Mouse (Mus musculus): ENCODE measurements at regions not wholly inside any gene's neighbourhood (a gene's known extent, or its start where the extent isn't known, plus 50 kb on each side); places are given as distances from the start of the nearest gene placed in this dataset.
A peak's percentile ranks its signal among the peaks of the same experiment; 100 is the strongest.

GRCm38 (mm10) chr12:67471666-67472065 lies 249.3 kb upstream of the Mdga2 start:
- WGBS: 53% methylated on average over 2 of the region's 2 CpGs
- ATAC-seq (replicated peaks; ENCODE audit: insufficient number of reproducible peaks, low FRiP score, low TSS enrichment, low read depth) (no peak), DNase-seq (ENCODE audit: low spot score) (no peak)

GRCm38 (mm10) chr12:67471001-67471400 lies 248.7 kb upstream of the Mdga2 start:
- Histone ChIP-seq H3K27me3 (ENCODE audit: control insufficient read depth, insufficient read depth, low read length) (no peaks in the 10 kb centered on the region), H3K4me1 (ENCODE audit: control insufficient read depth, insufficient read depth, low read length) (no peaks in the 10 kb centered on the region), H3K4me2 (ENCODE audit: low read depth, low read length) (no peak overlapping the region), H3K36me3 (replicated peaks; ENCODE audit: control insufficient read depth, insufficient read depth, low read depth, low read length) (no peaks in the 10 kb centered on the region), H3K27ac (replicated peaks; ENCODE audit: low read depth, low read length) (no peak overlapping the region), H3K9me3 (replicated peaks; ENCODE audit: control insufficient read depth, low read length) (no peaks in the 10 kb centered on the region), H3K4me3 (ENCODE audit: low read depth, low read length) (no peak overlapping the region), H3K9ac (replicated peaks; ENCODE audit: low read length) (no peak overlapping the region)
- DNase-seq (ENCODE audit: low spot score) (no peak), ATAC-seq (replicated peaks; ENCODE audit: insufficient number of reproducible peaks, low FRiP score, low TSS enrichment, low read depth) (no peak)
- 95% methylated on average over 3 of the region's 3 CpGs for WGBS

More at GRCm38 (mm10) chr12:67471666-67472065, 249.3 kb upstream of the Mdga2 start:
- Histone ChIP-seq H3K4me1 (ENCODE audit: control insufficient read depth, insufficient read depth, low read length) (no peaks in the 10 kb centered on the region), H3K9me3 (replicated peaks; ENCODE audit: control insufficient read depth, low read length) (no peaks in the 10 kb centered on the region), H3K36me3 (replicated peaks; ENCODE audit: control insufficient read depth, insufficient read depth, low read depth, low read length) (no peaks in the 10 kb centered on the region), H3K4me3 (ENCODE audit: low read depth, low read length) (no peak overlapping the region), H3K9ac (replicated peaks; ENCODE audit: low read length) (no peak overlapping the region), H3K27me3 (ENCODE audit: control insufficient read depth, insufficient read depth, low read length) (no peaks in the 10 kb centered on the region), H3K27ac (replicated peaks; ENCODE audit: low read depth, low read length) (no peak overlapping the region), H3K4me2 (ENCODE audit: low read depth, low read length) (no peak overlapping the region)

DNA sequence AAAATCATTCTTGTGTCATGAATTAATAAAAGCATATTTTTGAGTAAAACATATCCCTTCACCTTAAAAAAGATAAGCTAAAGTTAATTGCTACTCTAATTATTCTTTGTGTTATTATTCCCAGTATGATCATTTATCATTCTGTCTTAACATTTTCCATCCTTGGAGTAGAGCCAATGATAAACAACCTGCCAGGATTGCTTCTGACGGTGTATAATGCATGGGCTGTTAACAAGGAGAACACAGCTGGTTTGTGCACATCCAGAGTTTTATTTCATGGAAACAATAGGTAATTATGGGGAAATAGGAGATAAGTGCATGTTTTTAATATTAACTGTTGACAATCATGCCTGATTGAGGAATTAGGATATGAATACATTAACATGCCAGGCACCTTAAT lies 226.8 kb upstream of the Mdga2 start:
- Histone ChIP-seq H3K4me2 (ENCODE audit: low read depth, low read length) (no peak overlapping the region), H3K36me3 (replicated peaks; ENCODE audit: control insufficient read depth, insufficient read depth, low read depth, low read length) (no peaks in the 10 kb centered on the region), H3K9me3 (replicated peaks; ENCODE audit: control insufficient read depth, low read length) (no peaks in the 10 kb centered on the region), H3K27me3 (ENCODE audit: control insufficient read depth, insufficient read depth, low read length) (no peaks in the 10 kb centered on the region), H3K9ac (replicated peaks; ENCODE audit: low read length) (no peak overlapping the region), H3K4me3 (ENCODE audit: low read depth, low read length) (no peak overlapping the region), H3K27ac (replicated peaks; ENCODE audit: low read depth, low read length) (no peak overlapping the region), H3K4me1 (ENCODE audit: control insufficient read depth, insufficient read depth, low read length) (no peaks in the 10 kb centered on the region)
- DNase-seq (ENCODE audit: low spot score) (no peak), ATAC-seq (replicated peaks; ENCODE audit: insufficient number of reproducible peaks, low FRiP score, low TSS enrichment, low read depth) (no peak)
- 77% methylated on average over 1 of the region's 1 CpGs for WGBS

DNA sequence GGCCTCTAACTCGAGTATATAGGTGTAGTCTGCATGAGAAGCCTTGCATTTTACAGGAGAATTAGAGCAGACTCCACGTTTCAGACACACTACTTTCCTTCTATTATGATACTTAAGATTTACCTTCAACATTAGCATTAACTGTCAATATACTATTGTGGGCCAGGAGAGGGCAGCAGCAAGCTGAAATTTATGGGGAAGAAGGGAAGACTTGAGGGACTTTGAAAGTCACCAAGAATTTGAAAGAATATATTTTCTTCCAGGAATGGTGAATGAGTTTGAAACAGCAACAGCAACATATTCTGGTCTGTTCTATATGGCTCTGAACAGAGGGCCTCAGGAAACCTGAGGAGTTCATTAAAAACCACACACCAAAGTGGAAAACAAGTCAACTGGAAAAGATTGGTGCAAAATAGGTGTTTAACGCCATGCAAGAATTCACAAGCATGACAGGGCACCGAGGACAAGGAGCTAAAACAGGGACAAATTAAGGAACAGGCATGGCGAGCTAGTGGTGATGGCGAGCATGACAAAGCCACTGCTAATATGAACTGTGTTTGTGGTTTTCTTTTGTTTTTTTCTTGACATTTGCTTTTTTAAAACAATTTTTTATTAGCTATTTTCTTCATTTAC lies 208.1 kb upstream of the Mdga2 start:
- Histone ChIP-seq H3K4me1 (ENCODE audit: control insufficient read depth, insufficient read depth, low read length) (no peaks in the 10 kb centered on the region), H3K9me3 (replicated peaks; ENCODE audit: control insufficient read depth, low read length) (no peaks in the 10 kb centered on the region), H3K36me3 (replicated peaks; ENCODE audit: control insufficient read depth, insufficient read depth, low read depth, low read length) (no peaks in the 10 kb centered on the region), H3K9ac (replicated peaks; ENCODE audit: low read length) (no peak overlapping the region), H3K4me2 (ENCODE audit: low read depth, low read length) (no peak overlapping the region), H3K27ac (replicated peaks; ENCODE audit: low read depth, low read length) (no peak overlapping the region), H3K4me3 (ENCODE audit: low read depth, low read length) (no peak overlapping the region), H3K27me3 (ENCODE audit: control insufficient read depth, insufficient read depth, low read length) (no peaks in the 10 kb centered on the region)
- peak; percentile 64 for DNase-seq (ENCODE audit: low spot score)
- 49% methylated on average over 6 of the region's 6 CpGs for WGBS
- no peak for ATAC-seq (replicated peaks; ENCODE audit: insufficient number of reproducible peaks, low FRiP score, low TSS enrichment, low read depth)

DNA sequence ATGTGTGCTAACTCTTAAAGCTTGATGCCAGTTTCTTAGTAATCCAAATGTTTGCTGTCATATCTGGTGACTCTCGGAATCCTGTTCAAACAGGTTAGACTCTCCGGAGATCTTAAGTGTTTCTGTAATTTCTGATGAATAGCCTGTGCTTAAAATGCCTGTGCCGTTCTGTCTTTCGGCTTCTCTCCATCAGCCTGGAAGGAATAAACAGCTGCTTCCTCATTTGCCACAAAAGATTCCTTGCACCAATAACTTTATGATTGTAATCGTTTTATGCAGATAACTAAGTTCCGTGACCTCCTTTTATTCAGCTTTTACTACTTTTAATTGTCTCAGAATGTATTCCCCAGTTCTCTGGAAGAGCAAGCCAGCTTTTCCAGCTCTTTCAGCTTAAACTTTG lies 204.5 kb upstream of the Mdga2 start:
- no peaks in the 10 kb centered on the region for H3K4me1 ChIP-seq (ENCODE audit: control insufficient read depth, insufficient read depth, low read length)
- no peaks in the 10 kb centered on the region for H3K9me3 ChIP-seq (replicated peaks; ENCODE audit: control insufficient read depth, low read length)
- H3K4me3 ChIP-seq (ENCODE audit: low read depth, low read length): no peak overlapping the region
- H3K36me3 ChIP-seq (replicated peaks; ENCODE audit: control insufficient read depth, insufficient read depth, low read depth, low read length): no peaks in the 10 kb centered on the region
- no peak overlapping the region for H3K4me2 ChIP-seq (ENCODE audit: low read depth, low read length)
- H3K27ac ChIP-seq (replicated peaks; ENCODE audit: low read depth, low read length): no peak overlapping the region
- H3K27me3 ChIP-seq (ENCODE audit: control insufficient read depth, insufficient read depth, low read length): no peaks in the 10 kb centered on the region
- DNase-seq (ENCODE audit: low spot score): no peak
- no peak overlapping the region for H3K9ac ChIP-seq (replicated peaks; ENCODE audit: low read length)
- 85% methylated on average over 6 of the region's 6 CpGs for WGBS
- no peak for ATAC-seq (replicated peaks; ENCODE audit: insufficient number of reproducible peaks, low FRiP score, low TSS enrichment, low read depth)

DNA sequence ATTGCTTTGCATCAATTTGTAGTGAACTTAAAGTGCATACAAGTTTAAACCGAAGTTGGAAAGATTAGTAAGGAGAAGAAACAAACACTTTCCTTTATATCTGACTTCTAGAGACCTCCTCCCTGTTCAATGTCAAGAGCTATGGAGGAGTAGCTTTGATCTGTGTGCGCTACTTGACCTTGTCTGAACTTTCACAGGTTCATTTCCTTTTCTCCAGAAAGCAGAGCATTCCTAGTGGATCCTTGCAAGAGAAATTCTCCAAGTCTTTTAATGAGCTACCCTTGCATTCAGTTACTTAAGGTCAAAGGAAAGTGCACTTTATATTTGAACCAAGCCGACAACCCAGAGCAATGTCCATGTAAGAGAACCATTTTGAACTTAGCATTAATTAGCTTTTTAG lies 177.2 kb upstream of the Mdga2 start:
- no peaks in the 10 kb centered on the region for H3K9me3 ChIP-seq (replicated peaks; ENCODE audit: control insufficient read depth, low read length)
- no peak overlapping the region for H3K4me2 ChIP-seq (ENCODE audit: low read depth, low read length)
- H3K36me3 ChIP-seq (replicated peaks; ENCODE audit: control insufficient read depth, insufficient read depth, low read depth, low read length): no peaks in the 10 kb centered on the region
- no peak overlapping the region for H3K27ac ChIP-seq (replicated peaks; ENCODE audit: low read depth, low read length)
- WGBS: 45% methylated on average over 3 of the region's 3 CpGs
- H3K27me3 ChIP-seq (ENCODE audit: control insufficient read depth, insufficient read depth, low read length): no peaks in the 10 kb centered on the region
- no peak for DNase-seq (ENCODE audit: low spot score)
- H3K4me1 ChIP-seq (ENCODE audit: control insufficient read depth, insufficient read depth, low read length): no peaks in the 10 kb centered on the region
- H3K9ac ChIP-seq (replicated peaks; ENCODE audit: low read length): no peak overlapping the region
- no peak for ATAC-seq (replicated peaks; ENCODE audit: insufficient number of reproducible peaks, low FRiP score, low TSS enrichment, low read depth)
- no peak overlapping the region for H3K4me3 ChIP-seq (ENCODE audit: low read depth, low read length)

GRCm38 (mm10) chr12:67374530-67374929 lies 152.2 kb upstream of the Mdga2 start:
- Histone ChIP-seq H3K4me2 (ENCODE audit: low read depth, low read length) (no peak overlapping the region), H3K27me3 (ENCODE audit: control insufficient read depth, insufficient read depth, low read length) (no peaks in the 10 kb centered on the region), H3K4me1 (ENCODE audit: control insufficient read depth, insufficient read depth, low read length) (no peaks in the 10 kb centered on the region), H3K36me3 (replicated peaks; ENCODE audit: control insufficient read depth, insufficient read depth, low read depth, low read length) (no peaks in the 10 kb centered on the region), H3K9ac (replicated peaks; ENCODE audit: low read length) (no peak overlapping the region), H3K27ac (replicated peaks; ENCODE audit: low read depth, low read length) (no peak overlapping the region), H3K4me3 (ENCODE audit: low read depth, low read length) (no peak overlapping the region), H3K9me3 (replicated peaks; ENCODE audit: control insufficient read depth, low read length) (no peaks in the 10 kb centered on the region)
- WGBS: 76% methylated on average over 1 of the region's 1 CpGs
- DNase-seq (ENCODE audit: low spot score) (no peak), ATAC-seq (replicated peaks; ENCODE audit: insufficient number of reproducible peaks, low FRiP score, low TSS enrichment, low read depth) (no peak)

GRCm38 (mm10) chr12:67348551-67348950 lies 126.2 kb upstream of the Mdga2 start:
- Histone ChIP-seq H3K9me3 (replicated peaks; ENCODE audit: control insufficient read depth, low read length) (no peaks in the 10 kb centered on the region), H3K4me3 (ENCODE audit: low read depth, low read length) (no peak overlapping the region), H3K9ac (replicated peaks; ENCODE audit: low read length) (no peak overlapping the region), H3K4me2 (ENCODE audit: low read depth, low read length) (no peak overlapping the region), H3K27me3 (ENCODE audit: control insufficient read depth, insufficient read depth, low read length) (no peaks in the 10 kb centered on the region), H3K27ac (replicated peaks; ENCODE audit: low read depth, low read length) (no peak overlapping the region), H3K4me1 (ENCODE audit: control insufficient read depth, insufficient read depth, low read length) (no peaks in the 10 kb centered on the region), H3K36me3 (replicated peaks; ENCODE audit: control insufficient read depth, insufficient read depth, low read depth, low read length) (no peaks in the 10 kb centered on the region)
- no peak for DNase-seq (ENCODE audit: low spot score)
- no peak for ATAC-seq (replicated peaks; ENCODE audit: insufficient number of reproducible peaks, low FRiP score, low TSS enrichment, low read depth)
- WGBS: 7% methylated on average over 2 of the region's 2 CpGs
